Mouse (Mus musculus) layer of hippocampus, adult 6 months (tissue): ENCODE measurements around the gene Zfp92. TPM values are rescaled to one million over a fixed set of nuclear protein-coding genes. Genes with fewer than 3 reads are reported as not detected.

Experiments
- long read RNA-seq, 2 experiments: library from polyadenylated mRNA; unstranded; transcript quantifications; one replicate each; pipeline ENCODE4 v2.0.0; 2019 to 2020
- polyA plus RNA-seq: library from polyadenylated mRNA; unstranded; fragments of <200 nt; fragmentation: Nextera tagmentation; gene quantifications from 2 replicates; pipeline ENCODE4 v1.2.3, GENCODE M21; 2021

The Zfp92 gene
- polyA plus RNA-seq = 0.62 and 0.69 TPM in 2 replicates
- long read RNA-seq, experiment 1, partial matches to known transcripts = 0 of 1 reads
- long read RNA-seq, experiment 1, other reads (novel, unspliced or antisense) = 1 of 1 reads
- long read RNA-seq, experiment 2, full-length matches to known transcripts = 3 of 5 reads
- long read RNA-seq, experiment 2, partial matches to known transcripts = 0 of 5 reads
- long read RNA-seq, experiment 2, other reads (novel, unspliced or antisense) = 2 of 5 reads

DNA sequence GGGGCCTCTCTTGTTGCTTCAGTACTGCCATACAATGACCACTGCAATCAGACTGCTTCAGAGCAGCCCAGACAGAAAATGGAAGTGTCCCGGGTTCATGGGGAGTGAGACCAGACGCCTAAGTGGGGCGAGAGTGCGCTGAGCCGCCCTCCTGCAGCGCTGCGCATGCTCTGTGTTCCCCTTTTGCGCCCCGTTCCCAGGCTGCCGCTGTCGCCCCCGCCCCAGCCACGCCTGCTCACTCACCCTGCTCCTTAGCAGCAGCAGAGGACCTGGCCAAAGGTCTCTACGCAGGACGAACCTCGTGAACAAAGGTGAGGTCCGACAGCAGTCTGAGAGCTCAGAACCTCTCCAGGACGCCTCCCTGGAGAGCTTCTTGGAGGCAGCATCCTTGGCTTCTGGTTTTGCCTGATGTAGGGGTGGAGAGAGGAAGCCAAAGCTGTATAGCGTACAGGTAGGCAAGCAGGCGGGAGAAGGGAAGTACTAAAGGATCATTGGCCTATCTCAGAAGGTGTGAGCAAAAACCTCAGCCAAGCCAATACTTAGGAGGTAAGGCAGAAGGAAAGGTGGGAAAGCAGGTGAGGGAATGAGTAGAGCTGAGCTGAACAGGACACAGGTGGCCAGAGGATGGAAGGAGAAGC, at the start of gene Zfp92:
Gene Zfp92, plus strand, starts transcription at position 217 of the 638 bp plus-strand sequence.

GRCm38 (mm10) chrX:73398636-73399035, 12.3 kb upstream of the Zfp92 start, which contains the start of gene Gm18336:
Gm18336 (minus strand) TSS chrX:73398736.

DNA sequence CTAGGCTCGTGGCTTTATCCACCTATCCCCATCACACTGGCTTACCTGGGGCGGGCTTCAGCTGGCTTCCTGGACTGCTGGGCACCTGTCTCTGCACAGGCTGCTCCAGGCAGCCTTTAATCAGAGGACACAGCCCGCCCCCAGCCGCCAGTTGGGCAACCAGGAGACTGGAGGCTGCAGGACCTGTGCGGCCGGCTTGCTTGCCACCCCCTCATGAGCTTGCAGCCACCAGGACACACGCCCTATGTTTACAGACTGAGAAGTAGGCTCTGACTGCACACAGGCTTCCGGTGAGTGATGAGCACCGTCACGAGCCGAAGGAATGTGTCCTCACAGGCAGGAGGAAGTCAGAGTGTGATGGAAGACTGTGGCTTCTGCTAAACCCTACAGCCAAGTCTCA, 24.4 kb downstream of the Zfp92 start, which contains the start of gene Trex2:
Gene Trex2, minus strand, starts transcription at position 93 of the 400 bp plus-strand sequence.

DNA sequence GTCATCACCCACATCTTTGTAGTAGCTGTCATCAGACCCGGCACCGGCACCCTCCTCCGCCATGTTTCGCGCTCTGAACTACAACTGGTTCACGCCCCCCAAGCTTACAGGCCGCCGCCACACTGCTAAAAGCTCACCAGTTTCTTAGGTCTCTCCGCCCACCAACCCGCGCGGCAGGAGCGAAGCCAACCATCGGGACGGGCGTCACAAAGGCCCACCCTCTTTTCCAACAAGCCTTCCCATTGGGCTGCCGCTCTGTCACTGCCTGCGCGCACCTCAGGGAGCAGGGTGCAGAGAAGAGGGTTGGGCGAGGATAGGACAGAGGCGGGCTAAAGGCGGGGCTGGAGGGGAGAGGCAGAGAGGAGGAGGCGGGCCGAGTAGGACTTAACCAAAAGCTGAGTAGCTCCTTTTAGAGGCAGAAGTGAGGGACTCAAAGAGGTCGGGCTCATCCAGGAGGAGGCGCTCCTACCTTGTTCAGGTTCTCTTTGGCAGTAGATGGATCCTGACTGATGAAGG, 48.0 kb downstream of the Zfp92 start, which contains the start of gene Haus7:
Gene Haus7, minus strand, starts transcription at position 168 of the 516 bp plus-strand sequence.

Other genes starting within 250 kb of the Zfp92 start
- gene Spin2d, start 234.1 kb upstream of the Zfp92 start, polyA plus RNA-seq = not detected in 2 replicates
- 0.65 and 1.9 TPM in 2 replicates for gene Xlr3b, start 218.9 kb upstream of the Zfp92 start, polyA plus RNA-seq
- 0.23 TPM in 1 of 2 replicates, not detected in the other for gene Xlr4b, start 196.8 kb upstream of the Zfp92 start, polyA plus RNA-seq
- gene F8a, start 182.8 kb upstream of the Zfp92 start, polyA plus RNA-seq = 15.0 and 17.2 TPM in 2 replicates
- 0.24 TPM in 1 of 2 replicates, not detected in the other for gene Xlr4c, start 168.0 kb upstream of the Zfp92 start, polyA plus RNA-seq
- gene Xlr3c, start 145.7 kb upstream of the Zfp92 start, polyA plus RNA-seq = not detected in 2 replicates
- not detected in 2 replicates for gene Xlr5a, start 118.1 kb upstream of the Zfp92 start, polyA plus RNA-seq
- not detected in 2 replicates for gene Xlr5c, start 118.1 kb upstream of the Zfp92 start, polyA plus RNA-seq
- gene Gm45015, start 74.3 kb upstream of the Zfp92 start, polyA plus RNA-seq = not detected in 2 replicates
- 2.7 and 3.2 TPM in 2 replicates for gene Zfp275, start 68.5 kb upstream of the Zfp92 start, polyA plus RNA-seq
- not detected in 2 replicates for gene Gm18336, start 12.4 kb upstream of the Zfp92 start, polyA plus RNA-seq
- not detected in 2 replicates for gene Trex2, start 24.2 kb downstream of the Zfp92 start, polyA plus RNA-seq
- 15.1 and 16.3 TPM in 2 replicates for gene Haus7, start 47.9 kb downstream of the Zfp92 start, polyA plus RNA-seq
- 23.7 and 24.2 TPM in 2 replicates for gene Bgn, start 72.5 kb downstream of the Zfp92 start, polyA plus RNA-seq
- 25.1 and 27.2 TPM in 2 replicates for gene Atp2b3, start 92.0 kb downstream of the Zfp92 start, polyA plus RNA-seq
- gene Dusp9, start 228.3 kb downstream of the Zfp92 start, polyA plus RNA-seq = 0.05 and 0.11 TPM in 2 replicates
- 91.8 and 102 TPM in 2 replicates for gene Pnck, start 249.0 kb downstream of the Zfp92 start, polyA plus RNA-seq